Mouse (Mus musculus) brain, embryonic 14.5 days (tissue): ENCODE measurements around the gene Ndufv1.
"Not testable (repeated sequence)": the region's sequence is repeated elsewhere in the genome, so short reads cannot be mapped to it uniquely, and the experiment has no call there.

Experiments used
- CTCF ChIP-seq: fragments of 200-500 bp; IDR thresholded peaks from 2 replicates; pipeline ENCODE4 v1.5.1; 2012; ENCODE audit warnings: inconsistent platforms, mild to moderate bottlenecking, moderate library complexity, borderline replicate concordance; ENCODE audit not compliant: insufficient read depth, insufficient read length; ENCODE audit errors: extremely low read depth
- POLR2A ChIP-seq: fragments of 200-500 bp; IDR thresholded peaks from 2 replicates; pipeline ENCODE4 v1.6.1; 2012; ENCODE audit warnings: mild to moderate bottlenecking, inconsistent platforms, borderline replicate concordance; ENCODE audit not compliant: poor library complexity, insufficient read depth, insufficient read length, severe bottlenecking; ENCODE audit errors: extremely low read depth

DNA sequence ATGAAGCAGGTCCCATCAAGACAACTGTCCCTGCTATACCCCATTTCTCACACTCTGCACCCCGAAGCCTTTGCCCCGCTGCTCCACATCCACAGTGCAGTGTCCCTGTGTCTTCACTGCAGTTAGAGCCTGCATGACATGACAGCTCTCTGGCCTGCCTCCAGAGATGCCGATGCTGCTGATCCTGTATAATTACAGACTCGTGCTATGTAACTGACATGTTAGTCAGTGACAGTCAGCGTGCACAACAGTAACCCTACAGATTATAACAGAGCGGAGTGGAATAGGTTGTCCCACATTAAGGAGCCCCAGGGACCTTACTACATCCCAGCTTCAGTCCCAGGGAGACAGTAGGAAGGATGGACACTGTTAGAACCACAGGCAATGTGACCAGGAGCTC lies 38.0 kb downstream of the Ndufv1 start:
- not testable (repeated sequence) for TF ChIP-seq CTCF, POLR2A
